Mouse (Mus musculus): ENCODE measurements around the gene Npb. TPM values are rescaled to one million over a fixed set of nuclear protein-coding genes. Genes with fewer than 3 reads are reported as not detected.
A peak's percentile ranks its signal among the peaks of the same experiment; 100 is the strongest.
"Not testable (repeated sequence)": the region's sequence is repeated elsewhere in the genome, so short reads cannot be mapped to it uniquely, and the experiment has no call there.

Npb gene
- polyA plus RNA-seq, 1 experiment from 2014 or later, result 22.2 TPM

GRCm38 (mm10) chr11:120582268-120582981 is 25.9 kb upstream of the Npb start:
- peak overlapping the region; percentile 76 for H3K4me3 ChIP-seq (ENCODE audit: low read depth, low read length)
- peaks cover 37% of the 10 kb centered on the region for H3K36me3 ChIP-seq (replicated peaks; ENCODE audit: insufficient read depth, low read length)
- H3K9me3 ChIP-seq (ENCODE audit: low read length), result no peaks in the 10 kb centered on the region
- no peak for ATAC-seq
- TF ChIP-seq EP300 (IDR thresholded peaks at IDR 0.05; ENCODE audit: low read depth) (no peak), CTCF (IDR thresholded peaks at IDR 0.05; ENCODE audit: low read depth) (peak; percentile 75)
- peak overlapping the region; percentile 90 for H3K4me2 ChIP-seq (ENCODE audit: low read depth, low read length)
- H3K4me1 ChIP-seq (ENCODE audit: insufficient read depth), result peaks cover 39% of the 10 kb centered on the region
- peak overlapping the region; percentile 90 for H3K9ac ChIP-seq (replicated peaks)
- H3K27ac ChIP-seq (ENCODE audit: low read depth), result peak overlapping the region; percentile 94
- 63% methylated on average over 8 of the region's 8 CpGs for WGBS (ENCODE audit: insufficient replicate concordance)
- DNase-seq, result peak; percentile 47
- H3K27me3 ChIP-seq (ENCODE audit: insufficient read depth, low read length), result no peaks in the 10 kb centered on the region

GRCm38 (mm10) chr11:120582982-120583293 is 25.3 kb upstream of the Npb start:
- not testable (repeated sequence) for H3K27ac ChIP-seq (ENCODE audit: low read depth); H3K9ac ChIP-seq (replicated peaks); H3K9me3 ChIP-seq (ENCODE audit: low read length); H3K27me3 ChIP-seq (ENCODE audit: insufficient read depth, low read length); H3K4me3 ChIP-seq (ENCODE audit: low read depth, low read length); DNase-seq; ATAC-seq; H3K4me2 ChIP-seq (ENCODE audit: low read depth, low read length)
- 80% methylated on average over 2 of the region's 2 CpGs for WGBS (ENCODE audit: insufficient replicate concordance)
- Histone ChIP-seq H3K36me3 (replicated peaks; ENCODE audit: insufficient read depth, low read length) (peaks cover 34% of the 10 kb centered on the region), H3K4me1 (ENCODE audit: insufficient read depth) (peaks cover 38% of the 10 kb centered on the region)

GRCm38 (mm10) chr11:120583937-120584336 is 24.3 kb upstream of the Npb start:
- Histone ChIP-seq H3K36me3 (replicated peaks; ENCODE audit: insufficient read depth, low read length) (peaks cover 32% of the 10 kb centered on the region), H3K9me3 (ENCODE audit: low read length) (no peaks in the 10 kb centered on the region)
- ATAC-seq, result no peak

DNA sequence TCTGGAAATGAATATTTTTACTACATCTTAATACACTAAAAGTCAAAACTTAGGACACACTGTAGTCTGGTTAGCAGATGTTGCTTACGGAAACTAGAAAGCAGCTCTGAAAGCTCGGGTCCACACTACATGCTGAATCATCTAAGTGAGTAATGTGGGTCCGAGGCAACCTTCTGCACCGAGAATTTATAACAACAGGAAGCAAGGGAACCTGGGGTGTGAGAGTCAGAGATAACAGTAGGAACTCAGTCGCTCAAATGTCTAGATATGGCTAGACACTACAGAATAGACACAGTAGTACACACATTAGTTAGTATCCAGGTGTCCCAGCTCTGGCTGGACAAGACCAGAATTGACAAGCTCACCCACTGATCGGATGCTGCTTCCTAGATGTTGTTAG is 19.7 kb upstream of the Npb start:
- 45% methylated on average over 6 of the region's 6 CpGs for WGBS (ENCODE audit: insufficient replicate concordance)
- ATAC-seq, result peak; percentile 53
- Histone ChIP-seq H3K9ac (replicated peaks) (no peak overlapping the region), H3K27me3 (ENCODE audit: insufficient read depth, low read length) (no peaks in the 10 kb centered on the region), H3K4me2 (ENCODE audit: low read depth, low read length) (no peak overlapping the region), H3K27ac (ENCODE audit: low read depth) (no peak overlapping the region), H3K36me3 (replicated peaks; ENCODE audit: insufficient read depth, low read length) (peaks cover 62% of the 10 kb centered on the region), H3K4me3 (ENCODE audit: low read depth, low read length) (no peak overlapping the region), H3K4me1 (ENCODE audit: insufficient read depth) (no peaks in the 10 kb centered on the region), H3K9me3 (ENCODE audit: low read length) (no peaks in the 10 kb centered on the region)
- no peak for DNase-seq
- no peak for TF ChIP-seq CTCF (IDR thresholded peaks at IDR 0.05; ENCODE audit: low read depth)
- no peak for TF ChIP-seq EP300 (IDR thresholded peaks at IDR 0.05; ENCODE audit: low read depth)

More at GRCm38 (mm10) chr11:120583937-120584336, 24.3 kb upstream of the Npb start:
- no peak overlapping the region for H3K27ac ChIP-seq (ENCODE audit: low read depth)
- H3K4me2 ChIP-seq (ENCODE audit: low read depth, low read length), result no peak overlapping the region
- DNase-seq, result no peak
- H3K27me3 ChIP-seq (ENCODE audit: insufficient read depth, low read length), result no peaks in the 10 kb centered on the region
- H3K4me1 ChIP-seq (ENCODE audit: insufficient read depth), result peaks cover 28% of the 10 kb centered on the region
- 88% methylated on average over 1 of the region's 1 CpGs for WGBS (ENCODE audit: insufficient replicate concordance)
- no peak overlapping the region for H3K9ac ChIP-seq (replicated peaks)
- no peak overlapping the region for H3K4me3 ChIP-seq (ENCODE audit: low read depth, low read length)
- TF ChIP-seq EP300 (IDR thresholded peaks at IDR 0.05; ENCODE audit: low read depth) (no peak), CTCF (IDR thresholded peaks at IDR 0.05; ENCODE audit: low read depth) (no peak)

- H3K9ac ChIP-seq (replicated peaks), result peak overlapping the region; percentile 97
- ATAC-seq, result peak; percentile 47
- WGBS (ENCODE audit: insufficient replicate concordance), result 4% methylated on average over 73 of the region's 99 CpGs
- peaks cover 52% of the 10 kb centered on the region for H3K36me3 ChIP-seq (replicated peaks; ENCODE audit: insufficient read depth, low read length)
- peak overlapping the region; percentile 95 for H3K27ac ChIP-seq (ENCODE audit: low read depth)
- TF ChIP-seq CTCF (IDR thresholded peaks at IDR 0.05; ENCODE audit: low read depth) (no peak), EP300 (IDR thresholded peaks at IDR 0.05; ENCODE audit: low read depth) (no peak)
- peaks cover 30% of the 10 kb centered on the region for H3K4me1 ChIP-seq (ENCODE audit: insufficient read depth)
- peak; percentile 58 for DNase-seq
- H3K27me3 ChIP-seq (ENCODE audit: insufficient read depth, low read length), result no peaks in the 10 kb centered on the region
- no peaks in the 10 kb centered on the region for H3K9me3 ChIP-seq (ENCODE audit: low read length)
- peak overlapping the region; percentile 93 for H3K4me3 ChIP-seq (ENCODE audit: low read depth, low read length)
- peak overlapping the region; percentile 82 for H3K4me2 ChIP-seq (ENCODE audit: low read depth, low read length)
Observed at GRCm38 (mm10) chr11:120597240-120598235, 10.7 kb upstream of the Npb start.

DNA sequence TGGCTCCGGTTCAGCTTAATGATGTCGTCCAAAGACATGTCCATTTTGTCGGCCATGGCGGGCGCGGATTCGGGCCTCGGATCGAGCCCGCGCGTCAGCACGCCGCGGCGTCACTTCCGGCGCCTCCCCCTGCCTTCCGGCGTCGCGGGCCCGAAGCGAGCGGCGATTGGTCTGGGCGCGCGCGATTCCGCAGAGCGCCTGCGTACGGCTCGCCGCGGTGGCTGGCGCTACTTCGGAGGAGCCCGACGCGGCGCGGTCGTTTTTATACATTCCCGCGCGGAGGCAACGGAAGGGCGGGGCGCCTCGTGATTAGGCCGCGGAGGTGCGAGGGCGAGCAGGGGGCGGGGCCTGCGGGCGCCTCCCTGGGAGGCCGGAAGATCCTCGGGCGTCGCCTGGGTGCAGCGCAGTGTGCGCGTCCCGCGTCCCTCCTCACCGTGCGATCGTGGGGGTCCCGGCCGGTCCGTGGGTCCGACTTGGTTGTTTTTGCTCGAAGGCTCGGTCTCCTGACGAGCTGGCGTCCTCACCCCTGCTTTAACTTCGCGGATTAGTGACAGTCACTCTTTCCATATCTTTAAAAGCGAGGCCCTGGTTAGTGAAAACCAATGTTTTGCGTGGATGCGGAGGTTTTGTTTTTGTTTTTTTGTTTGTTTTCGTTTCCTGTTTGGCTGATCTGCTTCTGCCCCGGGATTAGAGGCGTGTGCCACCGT is 9.8 kb upstream of the Npb start, which contains the start of the genes Alyref and Anapc11:
Gene Alyref, minus strand, starts transcription at position 83 of the 707 bp plus-strand sequence.
Gene Anapc11, plus strand, starts transcription at position 139 of the 707 bp plus-strand sequence.
- H3K36me3 ChIP-seq (replicated peaks; ENCODE audit: insufficient read depth, low read length), result peaks cover 43% of the 10 kb centered on the region
- peak within 1 kb of the TSS; percentile 95 for H3K27ac ChIP-seq (ENCODE audit: low read depth)
- peak; percentile 98 for ATAC-seq
- peaks cover 32% of the 10 kb centered on the region for H3K4me1 ChIP-seq (ENCODE audit: insufficient read depth)
- peak within 1 kb of the TSS; percentile 97 for H3K9ac ChIP-seq (replicated peaks)
- 1% methylated on average over 59 of the region's 88 CpGs for WGBS (ENCODE audit: insufficient replicate concordance)
- peak; percentile 97 for DNase-seq
- TF ChIP-seq EP300 (IDR thresholded peaks at IDR 0.05; ENCODE audit: low read depth) (no peak), CTCF (IDR thresholded peaks at IDR 0.05; ENCODE audit: low read depth) (no peak)
- H3K4me3 ChIP-seq (ENCODE audit: low read depth, low read length), result peak within 1 kb of the TSS; percentile 93
- H3K9me3 ChIP-seq (ENCODE audit: low read length), result no peaks in the 10 kb centered on the region
- H3K4me2 ChIP-seq (ENCODE audit: low read depth, low read length), result peak within 1 kb of the TSS; percentile 82
- no peaks in the 10 kb centered on the region for H3K27me3 ChIP-seq (ENCODE audit: insufficient read depth, low read length)

Measured in liver, postnatal 0 days (tissue).